Mouse (Mus musculus): ENCODE measurements around the gene Dennd4a. TPM values are rescaled to one million over a fixed set of nuclear protein-coding genes. Genes with fewer than 3 reads are reported as not detected.

Gene Dennd4a
- polyA plus RNA-seq, 1 experiment from 2014 or later, result 5.2 TPM

DNA sequence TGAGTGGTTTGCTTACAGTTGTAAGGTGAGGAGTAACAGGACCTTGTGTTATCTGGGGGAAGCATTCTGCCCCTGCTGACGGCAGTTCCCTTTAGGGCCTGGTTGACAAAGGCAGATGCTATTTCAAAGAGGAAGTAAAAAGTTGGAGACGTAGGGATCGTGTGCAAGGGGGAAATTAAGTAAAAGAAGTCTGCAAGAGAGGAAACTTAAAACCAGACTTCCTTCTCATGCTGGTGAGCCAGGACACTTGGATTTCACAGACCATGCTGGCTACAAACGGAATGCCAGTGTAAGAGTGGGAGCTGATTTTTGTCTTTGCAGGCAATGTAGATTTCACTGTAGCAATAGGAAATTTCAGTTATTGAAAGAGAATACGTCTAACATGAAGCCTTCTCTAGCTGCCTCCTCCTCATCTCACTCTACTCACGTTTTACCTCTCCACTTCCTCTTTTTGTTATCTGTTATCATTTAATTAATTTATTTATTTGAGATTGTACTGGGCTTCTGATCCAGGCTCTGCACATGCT, 19.0 kb downstream of the Dennd4a start:
- Histone ChIP-seq H3K4me3 (ENCODE audit: low read length) (no peak overlapping the region), H3K27ac (ENCODE audit: low read length) (no peak overlapping the region)
- 36% methylated on average over 6 of the region's 6 CpGs for WGBS

DNA sequence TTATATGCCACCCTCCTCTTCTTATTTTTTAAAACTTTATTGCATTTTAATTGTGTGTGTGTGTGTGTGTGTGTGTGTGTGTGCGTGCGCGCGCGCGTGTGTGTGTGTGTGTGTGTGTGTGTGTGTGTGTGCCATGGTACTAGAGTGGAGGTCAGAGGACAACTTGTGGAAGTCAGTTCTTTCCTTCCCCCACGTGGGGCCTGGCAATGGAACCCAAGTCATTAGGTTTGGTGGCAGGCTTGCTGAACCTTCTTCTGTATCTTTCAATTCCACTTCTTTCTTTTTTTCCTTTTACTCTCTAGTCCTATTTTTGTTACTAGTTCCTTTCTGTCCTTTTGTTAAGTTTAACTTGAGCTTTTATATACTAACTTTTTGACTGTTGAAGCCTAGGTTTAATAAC, 19.5 kb downstream of the Dennd4a start:
- Histone ChIP-seq H3K9me3 (ENCODE audit: low read length) (no peaks in the 10 kb centered on the region), H3K27me3 (ENCODE audit: insufficient read depth, low read length) (no peaks in the 10 kb centered on the region), H3K4me1 (ENCODE audit: insufficient read depth, low read length) (no peaks in the 10 kb centered on the region), H3K4me3 (ENCODE audit: low read length) (no peak overlapping the region), H3K4me2 (replicated peaks; ENCODE audit: low read depth, low read length) (no peak overlapping the region), H3K36me3 (ENCODE audit: insufficient read depth, low read length) (no peaks in the 10 kb centered on the region), H3K9ac (replicated peaks; ENCODE audit: low read length) (no peak overlapping the region), H3K27ac (ENCODE audit: low read length) (no peak overlapping the region)
- ATAC-seq (ENCODE audit: low FRiP score, low TSS enrichment), result no peak
- 77% methylated on average over 7 of the region's 7 CpGs for WGBS

More for the DNA sequence above, 19.0 kb downstream of the Dennd4a start:
- Histone ChIP-seq H3K9me3 (ENCODE audit: low read length) (no peaks in the 10 kb centered on the region), H3K4me2 (replicated peaks; ENCODE audit: low read depth, low read length) (no peak overlapping the region), H3K9ac (replicated peaks; ENCODE audit: low read length) (no peak overlapping the region), H3K36me3 (ENCODE audit: insufficient read depth, low read length) (no peaks in the 10 kb centered on the region), H3K4me1 (ENCODE audit: insufficient read depth, low read length) (no peaks in the 10 kb centered on the region), H3K27me3 (ENCODE audit: insufficient read depth, low read length) (no peaks in the 10 kb centered on the region)
- no peak for ATAC-seq (ENCODE audit: low FRiP score, low TSS enrichment)

DNA sequence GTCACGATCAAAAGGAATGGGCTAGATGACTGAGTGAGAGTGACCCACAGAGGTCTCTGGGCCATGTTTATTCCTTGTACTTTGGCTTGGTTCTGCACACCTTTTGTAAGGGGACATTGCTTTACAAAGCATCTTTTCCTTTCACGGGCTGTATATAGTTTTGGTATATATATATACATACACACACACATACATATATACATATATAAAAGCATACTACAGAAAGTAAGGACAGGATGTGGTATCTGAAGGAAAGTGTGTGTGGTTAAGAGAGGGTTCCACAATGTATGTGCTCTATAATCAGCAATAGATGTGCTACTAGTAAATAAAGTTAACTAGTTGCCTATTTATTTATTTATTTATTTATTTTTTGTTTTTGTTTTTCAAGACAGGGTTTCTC, 20.6 kb downstream of the Dennd4a start:
- Histone ChIP-seq H3K9ac (replicated peaks; ENCODE audit: low read length) (no peak overlapping the region), H3K9me3 (ENCODE audit: low read length) (no peaks in the 10 kb centered on the region), H3K4me3 (ENCODE audit: low read length) (no peak overlapping the region), H3K36me3 (ENCODE audit: insufficient read depth, low read length) (no peaks in the 10 kb centered on the region), H3K4me1 (ENCODE audit: insufficient read depth, low read length) (no peaks in the 10 kb centered on the region), H3K27ac (ENCODE audit: low read length) (no peak overlapping the region), H3K4me2 (replicated peaks; ENCODE audit: low read depth, low read length) (no peak overlapping the region), H3K27me3 (ENCODE audit: insufficient read depth, low read length) (no peaks in the 10 kb centered on the region)
- ATAC-seq (ENCODE audit: low FRiP score, low TSS enrichment), result no peak
- 88% methylated on average over 2 of the region's 2 CpGs for WGBS

DNA sequence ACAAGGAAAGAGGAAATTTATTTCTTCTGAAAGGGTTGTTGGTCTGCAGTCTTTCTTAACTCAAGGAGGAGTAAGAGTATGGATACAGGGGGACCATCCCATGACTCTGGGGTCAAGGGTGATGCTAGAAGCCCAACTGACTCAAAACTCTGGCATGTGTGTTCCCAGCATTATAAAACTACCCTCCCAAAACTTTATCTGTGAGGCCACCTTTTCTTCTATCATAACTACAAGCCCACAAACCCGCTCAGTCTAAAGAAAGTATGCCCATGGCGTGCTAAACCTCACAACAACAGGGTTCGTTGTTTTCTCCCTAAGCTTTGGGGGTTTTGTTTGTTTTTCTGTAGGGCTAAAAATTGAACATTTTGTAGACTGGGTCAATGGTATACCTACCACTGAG, 23.3 kb downstream of the Dennd4a start:
- no peak overlapping the region for H3K4me3 ChIP-seq (ENCODE audit: low read length)
- H3K4me1 ChIP-seq (ENCODE audit: insufficient read depth, low read length), result no peaks in the 10 kb centered on the region
- no peak overlapping the region for H3K4me2 ChIP-seq (replicated peaks; ENCODE audit: low read depth, low read length)
- no peaks in the 10 kb centered on the region for H3K27me3 ChIP-seq (ENCODE audit: insufficient read depth, low read length)
- H3K27ac ChIP-seq (ENCODE audit: low read length), result no peak overlapping the region
- no peaks in the 10 kb centered on the region for H3K9me3 ChIP-seq (ENCODE audit: low read length)
- no peak for ATAC-seq (ENCODE audit: low FRiP score, low TSS enrichment)
- WGBS, result 85% methylated on average over 3 of the region's 3 CpGs
- no peak overlapping the region for H3K9ac ChIP-seq (replicated peaks; ENCODE audit: low read length)
- no peaks in the 10 kb centered on the region for H3K36me3 ChIP-seq (ENCODE audit: insufficient read depth, low read length)

DNA sequence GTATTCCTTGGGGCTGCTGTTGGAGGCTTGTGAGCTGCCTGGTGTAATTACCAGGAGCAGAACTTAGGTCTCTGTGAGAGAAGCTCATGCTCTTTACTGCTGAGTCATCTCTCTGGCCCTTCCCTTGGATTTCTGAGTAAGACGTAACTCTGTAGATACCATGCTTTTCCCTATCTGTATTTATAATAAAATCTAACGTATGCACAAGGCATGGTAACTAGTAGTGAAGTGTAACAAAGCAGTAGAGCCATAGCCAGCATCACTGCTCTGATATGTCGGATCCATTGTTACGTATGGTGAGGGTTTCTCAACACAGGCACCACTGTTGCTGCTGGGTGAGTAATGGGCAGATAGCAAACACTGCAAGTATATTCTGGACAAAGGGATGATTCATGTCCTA, 34.2 kb downstream of the Dennd4a start:
- Histone ChIP-seq H3K27ac (ENCODE audit: low read length) (no peak overlapping the region), H3K4me2 (replicated peaks; ENCODE audit: low read depth, low read length) (no peak overlapping the region), H3K9me3 (ENCODE audit: low read length) (no peaks in the 10 kb centered on the region), H3K27me3 (ENCODE audit: insufficient read depth, low read length) (no peaks in the 10 kb centered on the region), H3K4me1 (ENCODE audit: insufficient read depth, low read length) (no peaks in the 10 kb centered on the region), H3K9ac (replicated peaks; ENCODE audit: low read length) (no peak overlapping the region), H3K36me3 (ENCODE audit: insufficient read depth, low read length) (no peaks in the 10 kb centered on the region), H3K4me3 (ENCODE audit: low read length) (no peak overlapping the region)
- WGBS, result 89% methylated on average over 4 of the region's 4 CpGs
- no peak for ATAC-seq (ENCODE audit: low FRiP score, low TSS enrichment)

DNA sequence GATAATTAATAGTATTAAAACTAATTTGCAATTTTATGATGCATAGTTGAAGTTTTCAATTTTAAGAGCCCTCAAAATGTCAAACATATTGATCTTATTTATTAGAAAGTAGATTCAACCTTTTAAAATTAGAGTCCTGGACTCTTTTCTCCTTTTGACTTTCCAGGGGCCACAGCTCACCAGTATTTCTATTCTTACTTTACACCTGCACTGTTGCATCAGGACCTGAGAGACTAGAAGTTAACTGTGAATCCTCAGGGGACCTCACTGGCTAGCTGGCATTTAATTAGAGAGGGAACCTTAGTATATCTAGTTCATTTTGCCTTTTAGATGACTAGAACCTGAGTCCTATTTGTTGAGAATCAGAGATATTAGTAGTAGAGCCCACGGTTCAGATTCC, 38.4 kb downstream of the Dennd4a start:
- Histone ChIP-seq H3K9me3 (ENCODE audit: low read length) (no peaks in the 10 kb centered on the region), H3K9ac (replicated peaks; ENCODE audit: low read length) (no peak overlapping the region), H3K4me3 (ENCODE audit: low read length) (no peak overlapping the region), H3K4me1 (ENCODE audit: insufficient read depth, low read length) (no peaks in the 10 kb centered on the region), H3K27me3 (ENCODE audit: insufficient read depth, low read length) (no peaks in the 10 kb centered on the region), H3K4me2 (replicated peaks; ENCODE audit: low read depth, low read length) (no peak overlapping the region), H3K36me3 (ENCODE audit: insufficient read depth, low read length) (no peaks in the 10 kb centered on the region), H3K27ac (ENCODE audit: low read length) (no peak overlapping the region)
- WGBS, result 86% methylated on average over 1 of the region's 1 CpGs
- no peak for ATAC-seq (ENCODE audit: low FRiP score, low TSS enrichment)

DNA sequence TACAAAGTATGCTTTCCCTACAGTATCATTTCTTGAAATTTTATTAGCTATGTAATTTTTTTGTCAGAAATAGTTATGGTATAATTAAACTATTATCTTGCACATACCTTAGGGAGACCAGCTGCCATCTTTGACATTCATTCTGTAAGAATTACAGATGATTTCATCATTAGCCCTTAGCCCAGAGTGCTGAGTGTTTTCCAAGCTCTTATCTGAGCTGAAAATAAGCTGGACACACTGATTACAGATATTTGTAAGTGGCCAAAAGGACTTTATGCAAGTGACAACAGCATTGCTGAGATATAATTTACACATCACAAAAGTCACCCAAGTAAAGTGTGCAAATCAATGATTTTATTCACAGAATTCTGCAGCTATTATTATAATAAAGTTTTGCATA, 48.9 kb downstream of the Dennd4a start:
- Histone ChIP-seq H3K36me3 (ENCODE audit: insufficient read depth, low read length) (no peaks in the 10 kb centered on the region), H3K4me3 (ENCODE audit: low read length) (no peak overlapping the region), H3K9ac (replicated peaks; ENCODE audit: low read length) (no peak overlapping the region), H3K4me1 (ENCODE audit: insufficient read depth, low read length) (no peaks in the 10 kb centered on the region), H3K4me2 (replicated peaks; ENCODE audit: low read depth, low read length) (no peak overlapping the region), H3K9me3 (ENCODE audit: low read length) (no peaks in the 10 kb centered on the region), H3K27ac (ENCODE audit: low read length) (no peak overlapping the region), H3K27me3 (ENCODE audit: insufficient read depth, low read length) (no peaks in the 10 kb centered on the region)
- ATAC-seq (ENCODE audit: low FRiP score, low TSS enrichment), result no peak

DNA sequence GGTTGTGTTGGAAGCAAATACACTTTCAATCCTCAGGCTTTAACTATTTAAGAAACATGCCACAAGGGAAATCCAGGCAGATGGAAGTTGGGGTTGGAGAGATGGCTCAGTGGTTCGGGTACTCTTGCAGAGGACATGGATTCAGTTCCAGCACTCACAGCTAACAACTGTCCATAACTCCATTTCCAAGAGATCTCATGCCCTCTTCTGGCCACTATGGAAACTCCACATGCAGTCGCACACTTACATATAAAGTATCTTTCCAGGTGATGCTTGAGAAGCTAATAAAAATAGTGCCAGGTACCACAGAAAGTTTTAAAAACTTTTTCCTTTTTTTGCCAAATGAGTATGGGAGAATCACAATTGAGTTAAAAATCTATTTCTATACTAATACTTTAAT, 51.5 kb downstream of the Dennd4a start:
- no peaks in the 10 kb centered on the region for H3K9me3 ChIP-seq (ENCODE audit: low read length)
- WGBS, result 88% methylated on average over 2 of the region's 2 CpGs
- H3K27ac ChIP-seq (ENCODE audit: low read length), result no peak overlapping the region
- H3K4me3 ChIP-seq (ENCODE audit: low read length), result no peak overlapping the region
- ATAC-seq (ENCODE audit: low FRiP score, low TSS enrichment), result no peak
- no peaks in the 10 kb centered on the region for H3K27me3 ChIP-seq (ENCODE audit: insufficient read depth, low read length)
- no peak overlapping the region for H3K4me2 ChIP-seq (replicated peaks; ENCODE audit: low read depth, low read length)
- no peak overlapping the region for H3K9ac ChIP-seq (replicated peaks; ENCODE audit: low read length)
- no peaks in the 10 kb centered on the region for H3K36me3 ChIP-seq (ENCODE audit: insufficient read depth, low read length)
- H3K4me1 ChIP-seq (ENCODE audit: insufficient read depth, low read length), result no peaks in the 10 kb centered on the region

DNA sequence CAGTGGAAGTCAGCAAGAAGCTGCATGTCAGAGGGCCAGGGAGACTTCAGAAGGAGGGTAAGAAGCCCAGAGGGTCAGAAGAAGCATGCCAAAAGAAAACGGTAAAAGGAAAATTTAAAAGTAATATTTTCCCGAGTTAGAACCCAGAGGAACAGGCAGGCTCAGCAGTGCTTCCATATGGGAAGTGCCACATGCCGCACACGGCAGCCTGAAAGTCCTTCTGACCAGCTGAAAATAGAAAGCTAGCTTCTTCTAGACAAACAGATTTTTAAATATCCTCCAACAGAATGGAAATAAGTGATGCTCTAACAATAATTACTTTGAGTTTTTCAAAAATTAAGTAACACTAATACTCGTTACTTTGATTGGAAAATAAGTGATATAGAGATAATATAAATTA, 74.9 kb downstream of the Dennd4a start:
- WGBS, result 78% methylated on average over 5 of the region's 5 CpGs
- H3K36me3 ChIP-seq (ENCODE audit: insufficient read depth, low read length), result no peaks in the 10 kb centered on the region
- H3K9me3 ChIP-seq (ENCODE audit: low read length), result no peaks in the 10 kb centered on the region
- no peaks in the 10 kb centered on the region for H3K27me3 ChIP-seq (ENCODE audit: insufficient read depth, low read length)
- H3K9ac ChIP-seq (replicated peaks; ENCODE audit: low read length), result no peak overlapping the region
- H3K4me1 ChIP-seq (ENCODE audit: insufficient read depth, low read length), result no peaks in the 10 kb centered on the region
- no peak overlapping the region for H3K27ac ChIP-seq (ENCODE audit: low read length)
- no peak for ATAC-seq (ENCODE audit: low FRiP score, low TSS enrichment)
- no peak overlapping the region for H3K4me2 ChIP-seq (replicated peaks; ENCODE audit: low read depth, low read length)
- no peak overlapping the region for H3K4me3 ChIP-seq (ENCODE audit: low read length)

DNA sequence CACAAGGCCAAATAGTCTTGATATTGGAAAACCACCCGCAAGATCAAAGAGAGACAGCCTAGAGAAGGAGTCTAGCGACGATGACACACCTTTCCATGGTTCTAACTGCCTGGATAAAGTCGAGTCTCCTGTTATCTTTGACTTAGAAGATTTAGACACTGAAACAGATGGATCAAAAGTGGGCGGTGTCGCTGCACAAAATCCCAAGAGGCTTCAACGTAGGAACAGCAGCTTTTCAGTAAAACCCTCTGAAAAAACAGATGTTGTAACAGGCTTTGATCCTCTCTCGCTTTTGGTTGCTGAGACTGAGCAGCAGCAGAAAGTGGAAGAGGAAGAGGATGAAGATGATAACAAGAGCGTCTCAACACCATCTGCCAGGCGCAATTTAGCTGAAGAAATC, 85.5 kb downstream of the Dennd4a start:
- H3K27me3 ChIP-seq (ENCODE audit: insufficient read depth, low read length), result no peaks in the 10 kb centered on the region
- no peak overlapping the region for H3K27ac ChIP-seq (ENCODE audit: low read length)
- ATAC-seq (ENCODE audit: low FRiP score, low TSS enrichment), result no peak
- H3K9me3 ChIP-seq (ENCODE audit: low read length), result no peaks in the 10 kb centered on the region
- WGBS, result 89% methylated on average over 10 of the region's 10 CpGs
- H3K4me2 ChIP-seq (replicated peaks; ENCODE audit: low read depth, low read length), result no peak overlapping the region
- no peaks in the 10 kb centered on the region for H3K4me1 ChIP-seq (ENCODE audit: insufficient read depth, low read length)
- H3K9ac ChIP-seq (replicated peaks; ENCODE audit: low read length), result no peak overlapping the region
- peaks cover 3% of the 10 kb centered on the region; the same call in 1 of the 2 replicates for H3K36me3 ChIP-seq (ENCODE audit: insufficient read depth, low read length)
- H3K4me3 ChIP-seq (ENCODE audit: low read length), result no peak overlapping the region

DNA sequence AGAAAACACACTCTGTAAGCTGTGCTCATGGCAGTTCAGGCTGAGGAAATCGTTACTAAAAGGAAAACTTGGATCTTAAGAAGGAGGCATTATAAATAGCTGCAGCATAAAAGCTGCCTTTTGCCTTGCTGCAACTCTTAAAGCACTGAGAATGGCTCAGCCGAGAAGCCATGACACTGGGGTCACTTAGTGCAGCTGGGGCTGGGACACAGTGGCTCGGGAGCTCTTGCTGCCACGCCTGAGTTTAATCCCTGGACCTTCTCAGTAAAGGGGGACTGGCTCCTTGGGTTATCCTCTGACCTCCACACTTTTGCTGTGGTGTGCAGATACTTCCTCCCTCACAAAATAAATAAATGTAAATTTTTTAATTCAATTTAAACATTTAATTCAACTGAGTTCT, 91.7 kb downstream of the Dennd4a start:
- Histone ChIP-seq H3K4me1 (ENCODE audit: insufficient read depth, low read length) (no peaks in the 10 kb centered on the region), H3K4me2 (replicated peaks; ENCODE audit: low read depth, low read length) (no peak overlapping the region), H3K9me3 (ENCODE audit: low read length) (no peaks in the 10 kb centered on the region), H3K27ac (ENCODE audit: low read length) (no peak overlapping the region), H3K9ac (replicated peaks; ENCODE audit: low read length) (no peak overlapping the region), H3K27me3 (ENCODE audit: insufficient read depth, low read length) (no peaks in the 10 kb centered on the region), H3K4me3 (ENCODE audit: low read length) (no peak overlapping the region), H3K36me3 (ENCODE audit: insufficient read depth, low read length) (no peaks in the 10 kb centered on the region)
- 41% methylated on average over 4 of the region's 4 CpGs for WGBS
- ATAC-seq (ENCODE audit: low FRiP score, low TSS enrichment), result no peak

Measured in kidney, embryonic 16.5 days (tissue).